Mouse (Mus musculus) cortical plate, adult 2 months (tissue): ENCODE measurements at regions not wholly inside any gene's neighbourhood (a gene's known extent, or its start where the extent isn't known, plus 50 kb on each side); places are given as distances from the start of the nearest gene placed in this dataset.
"Not testable (repeated sequence)": the region's sequence is repeated elsewhere in the genome, so short reads cannot be mapped to it uniquely, and the experiment has no call there.

ENCODE experiments used
- H3K27ac ChIP-seq: fragments of 200-500 bp; 2 replicates; pipeline ENCODE4 v1.5.1; 2012; ENCODE audit warnings: low read length, control low read depth, inconsistent platforms; ENCODE audit not compliant: insufficient read depth
- H3K4me1 ChIP-seq: fragments of 200-500 bp; 2 replicates; pipeline ENCODE4 v1.6.1; 2011; ENCODE audit warnings: low read length; ENCODE audit not compliant: control insufficient read depth, insufficient read depth
- H3K4me3 ChIP-seq: fragments of 200-500 bp; 2 replicates; pipeline ENCODE4 v1.5.1; 2011; ENCODE audit warnings: mild to moderate bottlenecking, low read length, control low read depth; ENCODE audit not compliant: insufficient read depth
- CTCF ChIP-seq: fragments of 200-500 bp; IDR thresholded peaks from 2 replicates; pipeline ENCODE4 v1.5.1; 2011; ENCODE audit warnings: mild to moderate bottlenecking, control low read depth, low read length; ENCODE audit not compliant: insufficient read depth; ENCODE audit errors: extremely low read depth
- POLR2A ChIP-seq: fragments of 200-500 bp; IDR thresholded peaks from 2 replicates; pipeline ENCODE4 v1.6.1; 2011; ENCODE audit warnings: mild to moderate bottlenecking, low read length, control low read depth; ENCODE audit not compliant: insufficient read depth; ENCODE audit errors: extremely low read depth

DNA sequence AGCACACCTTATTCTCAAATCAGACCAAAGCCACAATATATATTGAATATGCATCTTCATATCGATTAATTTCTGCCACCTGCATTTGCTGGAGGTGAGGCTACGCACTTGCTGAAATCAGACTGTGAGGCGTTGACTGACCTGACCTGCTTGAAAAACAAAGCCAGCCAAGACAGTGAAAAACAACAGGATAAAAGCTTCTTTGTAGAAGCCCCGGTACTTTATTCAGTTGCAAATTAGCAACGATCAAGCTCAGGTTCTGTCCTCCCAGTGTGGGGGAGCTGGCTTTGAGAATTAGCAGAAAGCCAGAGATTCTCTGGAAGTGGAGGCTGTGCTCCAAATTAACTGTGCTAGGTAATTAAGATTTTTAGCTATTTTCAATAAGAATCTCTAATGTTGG lies 100.6 kb downstream of the Vmn2r79 start:
- no peak overlapping the region for H3K27ac ChIP-seq
- H3K4me3 ChIP-seq: no peak overlapping the region
- TF ChIP-seq CTCF (no peak), POLR2A (no peak)
- H3K4me1 ChIP-seq: no peaks in the 10 kb centered on the region

DNA sequence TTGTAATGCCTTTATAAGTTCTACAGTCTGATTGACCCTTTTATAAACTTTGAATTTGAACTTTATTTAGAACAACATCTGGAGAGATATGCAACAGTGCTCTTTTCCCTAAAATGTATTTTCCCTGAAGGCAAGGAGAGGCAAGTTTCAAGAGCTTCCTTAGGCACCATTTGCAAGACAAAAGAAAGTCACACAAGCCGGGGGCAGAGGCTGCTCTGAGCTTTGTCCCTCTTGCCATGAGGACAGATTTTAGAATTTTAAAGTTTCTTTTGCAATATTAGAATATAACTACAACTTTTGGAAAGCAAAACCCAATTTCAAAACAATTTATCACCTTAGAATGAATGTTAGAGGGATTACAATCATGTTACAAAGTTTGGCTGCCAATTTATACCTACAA lies 103.7 kb downstream of the Vmn2r79 start:
- H3K27ac ChIP-seq, H3K4me1 ChIP-seq, H3K4me3 ChIP-seq: not testable (repeated sequence)

DNA sequence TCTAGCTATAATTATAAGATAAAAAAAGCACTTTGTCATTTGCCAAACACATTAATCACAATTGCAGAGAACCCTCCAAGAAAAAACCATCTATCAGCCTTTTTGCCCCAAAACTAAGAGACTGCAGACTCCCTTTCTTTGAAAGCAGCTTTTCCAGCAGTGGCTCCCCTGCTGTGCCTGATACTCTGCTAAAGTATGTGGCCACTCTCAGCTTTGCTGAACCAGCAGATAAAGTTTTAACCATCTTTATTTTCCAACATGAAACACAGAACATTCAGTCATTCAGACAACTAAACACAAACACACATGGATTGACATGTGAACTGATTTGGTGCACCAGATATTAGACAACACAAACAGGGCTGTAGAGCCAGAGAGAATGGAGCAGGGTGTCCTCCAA lies 104.5 kb downstream of the Vmn2r79 start:
- not testable (repeated sequence) for H3K27ac ChIP-seq, H3K4me3 ChIP-seq, H3K4me1 ChIP-seq

DNA sequence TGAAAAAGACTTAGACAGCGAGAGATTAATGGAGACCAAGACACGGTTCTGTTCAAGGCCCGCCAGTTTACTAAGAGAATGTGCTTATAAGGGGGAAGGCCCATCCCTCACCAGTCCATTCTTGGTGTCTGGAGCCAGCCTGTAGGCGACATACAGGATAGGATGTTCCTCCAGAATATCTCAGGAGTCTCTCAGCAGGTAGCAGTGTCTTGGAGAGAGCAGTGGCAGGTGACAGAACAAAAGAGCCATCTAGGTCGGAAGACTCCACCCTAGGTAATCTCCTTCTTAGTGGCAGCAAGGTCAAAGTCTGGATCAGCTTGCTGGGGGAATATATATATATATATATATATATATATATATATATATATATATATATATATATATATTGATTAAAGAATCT lies 105.4 kb downstream of the Vmn2r79 start:
- H3K4me1 ChIP-seq, H3K4me3 ChIP-seq, H3K27ac ChIP-seq: not testable (repeated sequence)

DNA sequence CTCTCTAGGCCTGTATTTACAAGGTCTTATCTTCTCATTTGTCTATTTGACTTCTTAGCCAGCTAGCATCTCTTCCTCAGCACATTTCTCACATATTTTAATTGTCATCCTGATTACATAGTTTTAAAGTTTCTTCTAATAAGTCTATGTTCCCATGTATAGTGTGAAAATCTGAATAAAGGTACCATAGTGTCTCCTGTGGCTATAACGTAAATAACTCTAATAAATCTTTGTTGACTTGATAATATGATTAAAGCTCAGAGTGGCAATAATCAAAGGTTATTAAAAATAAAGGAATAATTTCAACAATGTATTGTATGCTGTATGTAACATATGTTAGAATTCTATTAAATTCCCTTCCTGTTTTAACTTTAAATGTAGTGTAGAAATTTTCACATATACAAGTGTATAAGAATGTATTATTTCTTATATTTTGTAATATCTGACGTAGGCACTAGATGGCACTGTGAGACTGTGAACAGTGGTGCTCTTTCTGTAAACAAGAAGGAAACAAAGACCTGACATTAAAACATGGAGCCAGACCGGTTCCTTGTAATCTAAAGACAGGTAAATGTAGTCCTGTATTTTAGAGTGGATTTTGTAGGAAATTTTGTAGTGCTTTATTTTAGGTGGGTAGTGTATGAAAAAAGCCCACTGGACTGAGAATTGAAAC lies 114.5 kb downstream of the Vmn2r79 start:
- no peak overlapping the region for H3K4me3 ChIP-seq
- no peak overlapping the region for H3K27ac ChIP-seq
- TF ChIP-seq POLR2A: no peak
- peak; percentile 15; the same call in 1 of the 2 replicates for TF ChIP-seq CTCF
- no peaks in the 10 kb centered on the region; the same call in 1 of the 2 replicates for H3K4me1 ChIP-seq

DNA sequence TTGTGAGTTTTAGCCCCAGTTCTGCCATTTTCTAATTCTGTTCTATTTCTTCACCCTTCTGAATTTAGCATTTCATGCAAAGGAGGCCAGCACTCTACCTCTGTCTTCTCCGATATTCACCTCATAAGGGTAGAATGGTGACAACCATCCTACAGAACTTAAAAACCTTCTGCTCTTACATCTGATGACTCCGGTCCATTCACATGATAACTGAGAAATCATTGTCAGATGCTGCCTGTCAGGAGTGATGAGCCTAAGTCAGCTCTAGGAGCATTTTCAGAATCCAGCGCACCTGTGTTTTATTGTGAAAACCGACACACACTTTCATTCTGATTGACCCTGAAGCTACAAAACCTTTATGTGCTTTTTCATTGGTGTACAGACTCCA lies 115.1 kb downstream of the Vmn2r79 start:
- Histone ChIP-seq H3K27ac (no peak overlapping the region), H3K4me3 (no peak overlapping the region), H3K4me1 (no peaks in the 10 kb centered on the region; the same call in 1 of the 2 replicates)
- TF ChIP-seq CTCF (no peak), POLR2A (no peak)

DNA sequence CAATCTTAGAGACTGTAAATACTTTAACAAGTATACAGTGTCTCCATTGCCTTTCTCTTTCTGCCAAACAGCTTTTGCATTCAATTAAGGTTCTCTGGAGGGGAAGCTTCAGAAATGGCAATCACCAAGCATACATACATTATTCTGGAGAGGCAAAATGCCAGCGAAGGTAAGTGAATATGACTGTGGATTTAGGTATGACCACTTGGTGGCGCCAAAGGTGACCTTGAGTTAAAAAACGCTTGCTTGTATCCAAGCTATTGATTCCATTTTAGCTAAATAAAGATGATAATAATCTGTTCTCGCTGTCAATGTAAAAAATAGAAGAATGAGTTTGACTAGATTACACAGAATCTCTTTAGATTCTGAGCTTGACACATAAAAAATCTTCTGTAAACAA lies 117.7 kb downstream of the Vmn2r79 start:
- H3K4me3 ChIP-seq: no peak overlapping the region
- TF ChIP-seq CTCF: peak; percentile 31; the same call in 1 of the 2 replicates
- TF ChIP-seq POLR2A: no peak
- H3K4me1 ChIP-seq: no peaks in the 10 kb centered on the region; the same call in 1 of the 2 replicates
- H3K27ac ChIP-seq: no peak overlapping the region

DNA sequence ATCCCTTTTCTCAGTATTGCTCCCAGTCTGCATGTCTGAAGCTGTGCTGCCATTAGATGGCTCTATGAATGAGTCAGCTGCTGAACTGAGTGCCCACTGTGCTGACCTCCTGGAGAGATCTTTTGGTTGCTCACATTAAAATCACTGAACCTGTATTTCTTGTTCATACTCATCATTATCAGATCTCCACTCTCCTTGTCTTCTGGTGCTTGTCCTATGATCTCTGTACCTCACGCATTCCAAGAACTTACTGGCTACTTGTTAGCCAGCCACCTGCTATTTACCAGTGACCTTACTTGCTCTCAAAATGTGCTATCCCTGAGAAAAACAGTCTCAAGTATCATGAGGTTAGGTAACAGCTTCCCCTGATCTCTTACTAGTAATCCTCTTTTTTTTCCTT lies 123.4 kb upstream of the Nox4 start:
- no peaks in the 10 kb centered on the region for H3K4me1 ChIP-seq
- no peak overlapping the region for H3K4me3 ChIP-seq
- no peak for TF ChIP-seq CTCF
- H3K27ac ChIP-seq: no peak overlapping the region

DNA sequence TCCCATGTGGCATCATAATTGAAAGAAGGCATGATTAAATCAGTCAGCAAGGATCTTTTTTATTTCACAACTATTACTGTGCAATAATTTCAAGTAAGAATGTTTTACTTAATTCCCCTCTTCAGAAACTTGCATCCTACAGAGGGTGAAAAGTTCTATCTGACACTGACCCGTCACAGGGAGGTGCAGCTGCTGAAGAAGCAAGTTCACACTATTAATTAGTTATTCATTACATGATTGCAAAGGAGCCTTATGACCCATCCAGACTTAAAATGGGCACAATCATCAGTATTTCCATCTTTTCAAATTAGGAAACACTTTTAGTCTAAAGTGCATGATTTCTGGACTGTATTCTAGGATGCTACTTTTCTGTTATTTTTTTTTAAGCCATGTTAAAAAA lies 100.0 kb upstream of the Nox4 start:
- Histone ChIP-seq H3K4me3 (no peak overlapping the region), H3K4me1 (no peaks in the 10 kb centered on the region), H3K27ac (no peak overlapping the region)
- no peak for TF ChIP-seq POLR2A
- no peak for TF ChIP-seq CTCF

DNA sequence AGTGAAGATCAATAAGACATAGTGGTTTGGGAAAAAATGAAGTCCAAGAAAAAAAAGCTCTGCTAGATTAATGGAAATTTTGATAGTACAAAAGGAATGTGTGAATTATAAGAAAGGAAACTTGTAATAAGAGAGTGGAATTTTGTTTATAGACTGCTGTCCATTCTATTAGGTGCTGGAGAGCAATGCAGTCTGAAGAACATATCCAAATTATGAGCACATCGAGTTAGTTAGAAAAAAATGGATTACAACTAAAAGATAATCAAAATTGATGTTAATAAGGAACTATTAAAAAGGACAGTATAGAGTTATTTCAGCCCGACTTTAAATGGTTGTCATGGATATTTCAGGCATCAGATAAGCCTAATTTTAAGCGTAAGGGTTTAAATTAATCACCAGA lies 98.2 kb upstream of the Nox4 start:
- H3K4me3 ChIP-seq: no peak overlapping the region
- no peak overlapping the region for H3K27ac ChIP-seq
- no peaks in the 10 kb centered on the region for H3K4me1 ChIP-seq
- TF ChIP-seq POLR2A (no peak), CTCF (no peak)

DNA sequence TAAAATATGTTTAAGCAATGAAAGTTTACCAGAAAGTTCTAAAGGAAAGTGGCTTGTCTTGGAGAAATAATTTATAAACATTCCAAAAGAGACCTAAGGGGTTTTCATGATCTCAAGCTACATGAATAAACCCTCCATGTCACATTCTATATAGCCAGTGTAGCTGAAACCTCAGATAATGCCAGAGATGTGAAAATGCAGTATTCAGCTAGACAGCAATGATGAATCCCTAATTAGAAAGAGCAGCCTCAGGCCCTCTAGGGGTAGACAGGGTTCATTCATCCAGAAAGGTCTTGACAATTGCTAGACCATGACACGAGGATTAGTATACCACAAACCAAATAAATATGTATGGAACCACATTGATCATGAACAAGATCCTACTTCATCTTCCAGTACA lies 97.2 kb upstream of the Nox4 start:
- Histone ChIP-seq H3K27ac (no peak overlapping the region), H3K4me3 (no peak overlapping the region), H3K4me1 (no peaks in the 10 kb centered on the region)
- no peak for TF ChIP-seq CTCF
- no peak for TF ChIP-seq POLR2A

DNA sequence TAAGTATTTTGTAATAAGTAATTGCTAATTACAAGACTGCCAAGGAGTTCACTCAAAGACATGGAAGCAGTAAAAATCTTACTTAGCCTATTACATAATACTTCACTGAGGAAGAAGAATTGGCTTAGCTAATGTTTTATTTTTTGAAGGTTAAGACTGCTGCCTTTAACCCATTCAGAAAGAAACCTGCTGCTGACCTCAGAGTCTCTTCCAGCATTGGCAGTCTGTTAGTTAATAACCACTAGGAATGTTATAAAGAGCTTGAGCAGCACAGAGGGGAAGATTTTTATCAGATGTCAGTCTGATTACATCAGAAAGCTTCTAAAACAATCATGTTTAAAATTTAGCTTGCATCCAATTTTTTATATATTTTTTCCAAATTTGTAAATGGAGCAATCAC lies 94.9 kb upstream of the Nox4 start:
- Histone ChIP-seq H3K4me1 (no peaks in the 10 kb centered on the region), H3K27ac (no peak overlapping the region), H3K4me3 (no peak overlapping the region)
- no peak for TF ChIP-seq CTCF
- TF ChIP-seq POLR2A: no peak
